Mouse (Mus musculus) liver, embryonic 14.5 days (tissue): ENCODE measurements around the gene Mlph. TPM values are rescaled to one million over a fixed set of nuclear protein-coding genes. Genes with fewer than 3 reads are reported as not detected.

Source experiments
- ATAC-seq: fragments of 200-750 bp; cut with Nextera tagmentation; 2 replicates; pipeline ENCODE4 v1.8.0; 2017; ENCODE audit warnings: moderate number of reproducible peaks, mild to moderate bottlenecking, moderate library complexity; ENCODE audit not compliant: insufficient read depth
- DNase-seq, 3 experiments: peaks; one replicate each; pipeline ENCODE4 v3.0.0-alpha.2; 2012 to 2013; ENCODE audit warnings: low read depth in 3 of 3, low spot score in 3 of 3
- H3K27ac ChIP-seq: fragments of 300-500 bp; sonication (generic); 2 replicates; pipeline ENCODE4 v1.5.1; 2014; ENCODE audit warnings: moderate library complexity, mild to moderate bottlenecking, control low read depth, inconsistent platforms
- H3K27me3 ChIP-seq: fragments of 300-500 bp; sonication (generic); 2 replicates; pipeline ENCODE4 v1.6.1; 2014; ENCODE audit warnings: mild to moderate bottlenecking, low read length, moderate library complexity; ENCODE audit not compliant: control insufficient read depth, insufficient read depth
- H3K36me3 ChIP-seq: fragments of 300-500 bp; sonication (generic); replicated peaks from 2 replicates; pipeline ENCODE4 v1.6.1; 2014; ENCODE audit warnings: low read depth; ENCODE audit not compliant: control insufficient read depth, insufficient read depth
- H3K4me1 ChIP-seq, 2 experiments: fragments of 200-500 bp in 1 of 2; fragments of 300-500 bp in 1 of 2; sonication (generic) in 1 of 2; replicated peaks; 2 replicates each; pipeline ENCODE4 v1.6.1; 2012 to 2014; ENCODE audit warnings: antibody characterized with exemption in 1 of 2, inconsistent platforms in 1 of 2, low read length in 1 of 2; ENCODE audit not compliant: control insufficient read depth in 2 of 2, insufficient read depth in 2 of 2
- H3K4me2 ChIP-seq: fragments of 300-500 bp; sonication (generic); 2 replicates; pipeline ENCODE4 v1.6.1; 2014; ENCODE audit warnings: low read depth, mild to moderate bottlenecking, control low read depth, moderate library complexity
- H3K4me3 ChIP-seq, 2 experiments: fragments of 200-500 bp in 1 of 2; fragments of 300-500 bp in 1 of 2; sonication (generic) in 1 of 2; 2 replicates each; pipeline ENCODE4 v1.5.1; 2012 to 2014; ENCODE audit warnings: low read depth in 2 of 2, low read length in 2 of 2, mild to moderate bottlenecking in 2 of 2, control low read depth in 1 of 2, inconsistent platforms in 1 of 2, moderate library complexity in 1 of 2; ENCODE audit not compliant: insufficient read depth in 1 of 2
- H3K9ac ChIP-seq: fragments of 300-500 bp; sonication (generic); replicated peaks from 2 replicates; pipeline ENCODE4 v1.6.1; 2014; ENCODE audit warnings: mild to moderate bottlenecking, control low read depth, moderate library complexity
- H3K9me3 ChIP-seq: fragments of 300-500 bp; sonication (generic); 2 replicates; pipeline ENCODE4 v1.6.1; 2016; ENCODE audit warnings: low read length, mixed read lengths; ENCODE audit not compliant: control insufficient read depth
- CTCF ChIP-seq: IDR thresholded peaks from 2 replicates; pipeline ENCODE4 v1.5.1; 2016; ENCODE audit warnings: antibody characterized with exemption, low read depth, control low read depth
- EP300 ChIP-seq: IDR thresholded peaks from 2 replicates; pipeline ENCODE4 v1.6.1; 2016; ENCODE audit warnings: antibody characterized with exemption, low read depth
- WGBS: fragments of 180-500 bp; shearing (Covaris S2); extraction: QIAGEN DNeasy Blood & Tissue Kit; methylation state at CpG from one replicate; pipeline ENCODE4 v1.1.7; 2014; ENCODE audit not compliant: insufficient replicate concordance; 5-methylcytosine and 5-hydroxymethylcytosine counted together
- polyA plus RNA-seq, 2 experiments: library from polyadenylated mRNA; depleted of rRNA in 1 of 2; stranded (reverse) in 1 of 2; unstranded in 1 of 2; fragments of >200 nt; fragmentation: Nextera tagmentation in 1 of 2; extraction: Ambion mirVana in 1 of 2; gene quantifications; 2 replicates each; pipeline versions ENCODE4 v1.2.1 to v1.2.3; 2012 to 2014

Mlph gene
- polyA plus RNA-seq, 2 experiments = 0.01 TPM; not detected in 1

DNA sequence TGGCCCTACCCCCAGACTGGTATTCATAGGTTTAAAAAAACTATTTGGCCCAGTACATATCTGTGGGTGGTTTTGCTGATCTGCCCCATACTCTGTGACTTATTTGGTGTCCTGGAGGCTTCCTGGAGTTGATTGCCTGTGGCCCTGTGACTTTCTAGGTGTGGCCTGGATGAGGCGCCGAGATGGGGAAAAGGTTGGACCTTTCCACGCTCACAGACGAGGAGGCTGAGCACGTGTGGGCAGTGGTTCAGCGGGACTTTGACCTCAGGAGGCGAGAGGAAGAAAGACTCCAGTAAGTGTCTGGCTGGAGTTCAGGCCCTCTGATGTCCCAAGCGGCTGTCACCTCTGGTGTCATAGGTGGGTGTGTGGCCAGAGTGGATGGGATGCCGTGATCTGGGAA, 6.8 kb downstream of the Mlph start:
- H3K27ac ChIP-seq = no peak overlapping the region
- no peak overlapping the region for H3K4me2 ChIP-seq
- no peak overlapping the region for H3K9ac ChIP-seq
- 68% methylated on average over 9 of the region's 9 CpGs for WGBS
- ATAC-seq = no peak
- H3K4me3 ChIP-seq = no peak overlapping the region
- H3K9me3 ChIP-seq = no peaks in the 10 kb centered on the region
- TF ChIP-seq CTCF (no peak), EP300 (no peak)
- H3K27me3 ChIP-seq = no peaks in the 10 kb centered on the region
- DNase-seq = no peak
- H3K36me3 ChIP-seq = no peaks in the 10 kb centered on the region
- no peaks in the 10 kb centered on the region for H3K4me1 ChIP-seq

DNA sequence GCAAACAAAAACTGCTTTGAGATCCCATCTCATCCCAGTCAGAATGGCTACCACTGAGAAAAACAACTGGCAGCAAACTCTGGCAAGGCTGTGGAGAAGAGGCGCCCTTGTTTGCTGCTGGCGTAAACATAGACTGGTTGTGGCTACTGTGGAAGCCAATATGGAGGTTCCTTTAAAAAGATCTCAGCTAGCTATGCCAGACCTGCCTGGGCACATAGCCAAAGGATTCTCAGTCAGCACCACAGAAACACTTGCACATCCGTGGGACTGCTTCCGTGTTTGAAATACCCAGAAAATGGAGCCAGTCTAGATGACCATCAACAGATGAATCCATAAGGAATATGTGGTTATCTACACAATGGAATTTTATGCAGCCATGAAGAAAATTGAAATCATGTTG, 11.1 kb downstream of the Mlph start:
- no peak overlapping the region for H3K4me3 ChIP-seq
- no peaks in the 10 kb centered on the region for H3K36me3 ChIP-seq
- ATAC-seq = no peak
- H3K9me3 ChIP-seq = no peaks in the 10 kb centered on the region
- WGBS = 74% methylated on average over 4 of the region's 4 CpGs
- no peaks in the 10 kb centered on the region for H3K4me1 ChIP-seq
- H3K27ac ChIP-seq = no peak overlapping the region
- peaks cover 5% of the 10 kb centered on the region; the same call in 1 of the 2 replicates for H3K27me3 ChIP-seq
- no peak overlapping the region for H3K4me2 ChIP-seq
- no peak overlapping the region for H3K9ac ChIP-seq
- DNase-seq = no peak
- no peak for TF ChIP-seq EP300

- Histone ChIP-seq H3K4me2 (no peak overlapping the region), H3K4me1 (no peaks in the 10 kb centered on the region), H3K27me3 (peaks cover 5% of the 10 kb centered on the region; the same call in 1 of the 2 replicates), H3K36me3 (no peaks in the 10 kb centered on the region), H3K9ac (no peak overlapping the region), H3K4me3 (no peak overlapping the region), H3K9me3 (no peaks in the 10 kb centered on the region), H3K27ac (no peak overlapping the region)
- DNase-seq (no peak), ATAC-seq (no peak)
- TF ChIP-seq CTCF (no peak), EP300 (no peak)
- WGBS = 38% methylated on average over 15 of the region's 15 CpGs
Observed at GRCm38 (mm10) chr1:90927308-90927707, 12.4 kb downstream of the Mlph start.

DNA sequence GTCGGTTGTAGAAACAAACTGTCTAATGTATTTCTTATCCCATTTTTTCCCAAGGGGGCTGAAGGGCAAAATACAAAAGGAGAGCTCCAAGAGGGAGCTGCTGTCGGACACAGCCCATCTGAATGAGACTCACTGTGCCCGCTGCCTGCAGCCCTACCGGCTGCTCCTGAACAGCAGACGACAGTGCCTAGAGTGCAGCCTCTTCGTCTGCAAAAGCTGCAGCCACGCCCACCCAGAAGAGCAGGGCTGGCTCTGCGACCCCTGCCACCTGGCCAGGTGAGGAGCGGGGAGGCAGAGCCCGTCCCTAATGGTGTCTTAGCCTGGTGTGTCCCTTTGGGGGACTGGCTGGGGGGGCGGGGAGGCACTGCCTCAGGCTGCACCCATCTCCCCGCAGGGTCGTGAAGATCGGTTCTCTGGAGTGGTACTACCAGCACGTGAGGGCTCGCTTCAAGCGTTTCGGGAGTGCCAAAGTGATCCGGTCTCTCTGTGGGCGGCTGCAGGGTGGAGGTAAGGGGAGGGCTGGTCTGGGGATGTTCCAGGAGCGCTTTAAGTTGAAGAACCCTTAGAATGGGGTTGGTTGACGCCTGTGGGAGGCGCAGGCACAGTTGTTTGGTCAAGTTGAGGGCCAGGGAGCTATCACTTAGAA, 13.2 kb downstream of the Mlph start:
- H3K27ac ChIP-seq = no peak overlapping the region
- no peak for ATAC-seq
- peaks cover 5% of the 10 kb centered on the region; the same call in 1 of the 2 replicates for H3K27me3 ChIP-seq

DNA sequence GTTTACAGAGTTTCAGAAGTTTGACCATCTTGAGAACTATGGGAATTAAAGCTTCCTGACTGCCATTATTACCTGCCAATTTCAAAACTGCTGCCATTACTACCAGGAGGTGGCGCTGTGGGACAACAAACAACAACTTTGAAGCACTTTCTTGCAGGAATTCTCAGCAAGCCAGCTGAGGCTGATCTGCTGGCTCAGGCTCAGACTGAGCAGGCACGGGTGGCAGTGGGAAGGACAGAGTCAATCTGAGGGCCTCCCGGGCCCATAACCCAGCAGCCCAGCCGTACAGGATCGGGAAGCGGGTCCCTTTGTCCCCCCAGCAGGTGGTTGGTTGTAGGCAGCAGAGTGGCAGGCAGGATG, 13.7 kb downstream of the Mlph start:
- Histone ChIP-seq H3K27ac (no peak overlapping the region), H3K27me3 (peaks cover 5% of the 10 kb centered on the region; the same call in 1 of the 2 replicates), H3K4me2 (no peak overlapping the region), H3K4me1 (no peaks in the 10 kb centered on the region), H3K4me3 (no peak overlapping the region), H3K9me3 (no peaks in the 10 kb centered on the region), H3K36me3 (no peaks in the 10 kb centered on the region), H3K9ac (no peak overlapping the region)
- DNase-seq = peak; percentile 38 to 54 (median 49)
- 10% methylated on average over 6 of the region's 6 CpGs for WGBS
- ATAC-seq = no peak
- TF ChIP-seq CTCF = peak; percentile 82
- no peak for TF ChIP-seq EP300

More for the DNA sequence above, 13.2 kb downstream of the Mlph start:
- Histone ChIP-seq H3K4me1 (no peaks in the 10 kb centered on the region), H3K4me3 (no peak overlapping the region), H3K9ac (no peak overlapping the region), H3K36me3 (no peaks in the 10 kb centered on the region), H3K4me2 (0 out of 2 replicates have a peak overlapping the region, but pooled peaks have one; percentile 20), H3K9me3 (no peaks in the 10 kb centered on the region)
- TF ChIP-seq CTCF (no peak), EP300 (no peak)
- 2% methylated on average over 23 of the region's 23 CpGs for WGBS
- DNase-seq = no peak
